Mouse (Mus musculus) ovary, postnatal 36 days (tissue): ENCODE measurements at regions not wholly inside any gene's neighbourhood (a gene's known extent, or its start where the extent isn't known, plus 50 kb on each side); places are given as distances from the start of the nearest gene placed in this dataset.

Experiments used
- DNase-seq: peaks from one replicate; pipeline ENCODE4 v3.0.0; 2022; ENCODE audit warnings: low spot score, mixed read lengths

- no peak for DNase-seq
Measured at GRCm38 (mm10) chr19:53476768-53477547, 52.0 kb upstream of the Dusp5 start.

- no peak for DNase-seq
Measured at GRCm38 (mm10) chr19:53469256-53469655, 59.7 kb upstream of the Dusp5 start.

DNA sequence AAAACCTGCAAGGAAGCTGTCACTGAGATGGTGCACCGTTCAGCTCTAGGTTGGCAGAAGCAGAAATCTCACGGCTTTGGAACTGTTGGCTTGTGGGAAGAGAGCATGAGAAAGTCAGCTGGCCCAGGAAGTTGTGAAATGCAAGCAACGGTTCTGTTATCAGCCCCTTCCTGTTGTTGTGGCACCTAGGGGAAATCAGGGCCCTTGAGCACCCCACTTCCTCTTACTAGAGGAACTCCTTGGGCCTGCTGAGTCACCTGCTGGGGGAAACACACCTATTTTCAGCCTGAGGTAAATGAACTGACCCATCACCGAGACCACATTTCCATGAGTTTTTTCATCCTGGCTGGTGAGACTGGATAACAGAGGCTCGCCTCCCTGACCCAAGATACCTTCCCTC, 64.2 kb upstream of the Dusp5 start:
- no peak for DNase-seq

GRCm38 (mm10) chr19:53464135-53464534, 64.8 kb upstream of the Dusp5 start:
- no peak for DNase-seq

GRCm38 (mm10) chr19:53461025-53462015, 67.6 kb upstream of the Dusp5 start:
- no peak for DNase-seq

DNA sequence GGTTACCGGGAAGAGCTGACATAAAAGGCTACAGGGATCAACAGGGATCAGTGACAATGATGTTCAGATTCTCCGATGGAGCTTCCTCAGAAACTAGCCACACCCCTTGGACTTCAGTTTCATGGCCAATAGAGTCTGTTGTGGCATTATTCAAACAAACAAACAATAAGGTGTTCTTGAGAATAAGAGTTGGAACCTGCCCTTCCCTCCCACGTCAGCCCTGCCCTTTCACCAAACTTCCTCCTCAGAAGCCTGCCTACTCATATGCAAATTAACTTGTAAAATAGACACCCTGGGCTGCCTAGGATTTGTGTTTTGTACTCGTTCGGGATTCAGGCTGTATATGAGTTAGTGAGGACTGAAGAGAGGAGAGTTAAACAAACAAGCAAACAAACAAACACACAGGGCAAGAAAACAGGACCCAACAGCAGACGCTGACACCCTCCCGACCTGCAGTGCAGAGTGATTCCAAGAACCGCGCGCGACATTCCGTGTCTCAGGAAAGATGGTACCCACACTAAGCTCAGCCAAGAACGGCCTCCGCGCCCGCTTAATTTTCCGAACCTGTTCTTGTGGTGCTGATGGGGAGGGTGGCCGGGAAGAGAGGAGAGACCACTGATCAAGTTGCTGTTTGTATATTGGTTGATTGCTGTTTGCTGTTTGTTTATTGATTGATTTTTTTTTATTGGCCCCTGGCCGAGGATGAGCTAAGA, 68.4 kb upstream of the Dusp5 start:
- DNase-seq: no peak

DNA sequence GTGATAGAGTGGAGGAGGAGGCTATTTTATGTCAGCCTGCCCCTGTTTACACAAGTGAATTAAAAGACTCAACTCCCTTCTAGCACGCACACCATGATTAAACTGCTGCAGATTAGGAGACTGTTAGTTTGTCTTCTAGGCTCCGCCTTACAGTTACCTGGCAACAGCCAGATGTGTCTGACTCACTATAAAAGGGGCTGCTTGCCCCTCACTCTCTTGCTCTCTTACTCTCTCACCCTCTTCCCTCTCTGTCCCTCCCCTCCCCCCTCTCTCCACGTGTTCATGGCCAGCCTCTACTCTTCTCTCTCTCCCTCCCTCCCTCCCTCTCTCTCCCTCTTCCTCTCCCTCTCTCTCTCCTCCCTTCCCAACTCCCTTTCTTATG, 69.0 kb upstream of the Smndc1 start:
- no peak for DNase-seq

DNA sequence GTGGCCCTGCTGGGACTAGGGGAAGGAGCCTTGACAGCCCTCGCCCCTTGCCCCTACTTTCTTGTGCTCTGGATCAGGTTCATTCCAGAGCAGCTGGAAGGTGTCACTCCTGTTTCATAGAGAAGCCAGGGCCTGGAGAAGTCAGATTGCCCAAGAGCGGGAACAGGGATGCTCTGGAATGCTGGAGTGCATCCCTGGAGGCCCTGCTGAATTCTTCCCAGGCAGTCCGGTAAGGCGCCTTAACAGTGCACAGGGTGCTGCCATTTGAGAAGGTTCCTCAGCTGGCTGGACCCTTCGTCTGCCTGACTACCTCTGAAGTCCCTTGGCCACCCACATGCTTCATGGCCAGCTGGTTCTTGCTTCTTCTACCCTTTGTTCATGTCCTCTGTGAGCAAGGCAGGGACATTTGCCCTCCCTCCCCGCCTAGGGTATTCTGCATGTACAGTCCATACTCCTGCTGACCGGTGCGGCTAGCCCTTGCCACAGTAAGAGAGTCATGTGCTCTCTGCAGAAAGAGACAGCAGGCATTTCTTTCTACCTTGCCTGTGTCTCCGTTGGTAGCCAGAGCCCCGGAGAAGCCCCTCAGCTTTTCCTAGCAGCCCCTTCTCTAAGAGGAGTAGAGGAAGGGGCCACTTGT, 68.5 kb upstream of the Smndc1 start:
- no peak for DNase-seq

DNA sequence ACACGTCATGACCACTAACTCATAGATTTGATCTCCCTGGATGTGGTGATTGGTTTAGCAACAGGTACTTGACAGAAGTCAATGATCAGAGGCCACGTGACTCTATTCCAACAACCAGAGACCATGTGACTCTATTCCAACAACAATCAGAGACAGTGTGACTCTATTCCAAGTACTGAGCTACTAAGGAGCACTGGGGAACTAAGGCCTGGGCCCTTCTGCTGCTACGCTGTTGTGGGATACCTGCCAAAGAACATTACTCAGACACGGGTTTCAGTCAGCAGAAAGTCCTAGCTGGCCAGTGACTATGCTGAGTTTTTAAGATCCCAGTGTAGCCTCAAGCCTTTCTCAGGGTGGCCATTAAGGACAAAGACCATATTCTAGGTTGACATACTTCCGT, 66.3 kb upstream of the Smndc1 start:
- DNase-seq: no peak

GRCm38 (mm10) chr19:53454571-53454970, 64.2 kb upstream of the Smndc1 start:
- no peak for DNase-seq

GRCm38 (mm10) chr19:53454059-53454458, 63.7 kb upstream of the Smndc1 start:
- DNase-seq: no peak

DNA sequence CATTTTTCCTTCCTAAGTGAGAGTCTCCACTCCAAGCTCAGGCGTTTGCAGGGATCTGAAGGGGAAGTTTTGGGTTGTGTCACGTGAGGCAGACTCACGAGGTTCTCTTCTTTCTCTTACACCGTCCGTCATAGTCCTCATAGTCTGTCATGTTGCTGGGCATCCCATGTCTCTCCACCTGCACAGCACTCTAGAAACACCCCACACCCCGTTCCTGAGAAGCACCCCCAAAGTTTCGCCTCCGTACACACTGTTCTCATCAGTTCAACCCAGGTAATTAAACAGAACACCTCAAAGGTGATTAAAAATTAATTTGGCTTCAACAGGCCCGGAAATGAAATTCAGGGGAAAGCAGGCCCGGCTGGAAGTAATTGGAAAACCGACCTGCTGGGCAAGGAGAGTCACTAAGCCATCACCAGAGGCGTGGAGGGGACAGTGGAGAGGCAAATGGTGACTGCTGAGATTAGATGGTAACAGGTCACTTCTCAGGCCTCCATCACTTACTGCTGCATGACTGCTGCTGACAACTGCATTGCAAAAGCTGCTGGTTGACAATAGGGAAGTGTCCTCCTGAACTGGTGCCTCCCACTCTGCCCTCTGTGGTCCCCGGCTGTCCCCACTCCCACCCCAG, 63.1 kb upstream of the Smndc1 start:
- no peak for DNase-seq

- DNase-seq: no peak
Measured at GRCm38 (mm10) chr19:53452360-53452759, 62.0 kb upstream of the Smndc1 start.

DNA sequence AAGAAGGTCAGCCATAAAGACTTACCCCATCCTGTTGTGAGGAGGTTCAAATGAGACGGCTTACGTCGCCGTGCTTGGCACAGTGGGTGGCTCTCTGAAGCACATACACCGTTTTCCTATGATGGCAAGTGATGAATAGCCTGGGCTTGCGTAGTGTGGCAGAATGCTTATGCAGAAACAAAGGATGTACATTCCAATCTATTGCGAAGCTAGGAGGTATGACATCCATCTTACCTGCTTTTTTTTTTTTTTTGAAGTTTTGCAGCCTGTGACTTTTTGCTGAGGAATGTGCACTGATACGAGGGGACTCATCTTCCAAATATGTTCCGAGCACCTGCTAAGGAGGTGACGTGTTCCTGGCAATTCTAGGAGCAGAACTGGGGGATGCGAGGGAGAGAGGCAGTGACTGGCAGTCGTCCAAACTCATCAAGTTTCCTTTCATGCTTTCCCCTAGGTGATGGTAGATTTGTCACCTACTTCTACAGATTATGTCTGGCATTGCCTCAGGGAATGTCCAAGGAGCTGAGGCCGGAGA, 61.1 kb upstream of the Smndc1 start:
- no peak for DNase-seq

DNA sequence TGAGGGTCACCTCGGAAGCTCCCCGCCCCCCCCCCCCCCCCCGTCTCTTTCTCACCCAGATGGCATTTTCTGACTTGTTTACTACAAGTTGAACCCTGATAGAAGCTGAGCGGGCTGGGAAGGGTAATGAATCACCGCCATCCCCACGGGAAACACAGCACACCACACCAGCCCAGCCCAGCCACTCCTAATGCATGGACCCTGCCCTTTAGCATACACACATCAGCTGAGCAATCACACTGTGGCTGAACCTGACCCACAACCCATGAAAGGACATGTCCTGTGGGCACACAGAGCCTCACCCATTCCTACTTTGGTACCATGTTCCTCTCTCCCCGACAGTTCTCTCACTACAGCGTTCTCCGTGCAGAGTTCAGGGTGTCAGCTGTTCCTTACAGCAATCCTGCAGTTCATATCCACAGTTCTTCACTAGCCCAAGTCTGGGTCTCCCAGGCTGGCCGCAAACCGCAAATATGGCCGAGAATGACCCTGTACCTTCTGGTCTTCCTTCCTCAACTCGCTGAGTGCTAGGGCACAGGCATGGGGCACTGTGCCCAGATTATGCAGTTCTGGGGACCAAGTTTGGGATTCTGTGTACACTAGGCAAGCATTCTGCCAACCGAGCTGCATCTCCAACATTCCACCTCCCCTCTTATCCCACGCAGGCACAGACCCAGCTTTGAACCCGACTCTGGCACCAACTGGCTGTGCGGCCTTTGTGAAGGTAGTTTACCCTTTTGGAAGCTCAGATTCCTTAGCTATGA, 60.4 kb upstream of the Smndc1 start:
- DNase-seq: no peak

DNA sequence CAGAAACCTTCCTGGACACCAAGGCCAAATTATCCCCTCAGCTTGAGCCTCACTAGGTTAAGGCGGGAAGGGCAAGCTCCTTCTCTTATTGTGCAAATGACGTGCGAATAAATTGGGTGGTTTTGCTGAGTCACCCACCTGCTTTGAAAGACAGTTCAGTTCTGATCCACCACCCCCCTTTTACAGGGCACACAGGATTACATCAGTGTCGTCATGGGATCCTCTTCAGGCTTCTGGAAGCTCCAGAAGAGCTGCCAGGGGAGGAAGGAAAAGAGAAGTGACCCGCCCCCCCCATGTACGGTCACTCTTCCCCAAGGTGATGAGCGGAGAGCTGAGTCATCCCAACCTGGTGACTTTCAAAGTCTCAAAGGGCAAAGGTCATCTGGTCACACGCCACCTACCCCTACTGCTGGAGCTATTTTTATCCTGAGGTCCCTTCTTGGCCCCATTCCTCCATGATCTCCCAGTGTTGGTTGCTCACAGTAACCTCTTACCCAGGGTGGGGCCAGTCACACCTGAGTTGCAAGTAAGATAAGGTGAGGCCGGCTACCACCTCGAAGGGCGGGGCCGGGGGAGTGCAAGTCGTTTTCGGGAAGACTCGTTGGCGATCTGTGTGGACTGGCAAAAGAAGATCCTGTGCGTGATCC, 58.9 kb upstream of the Smndc1 start:
- no peak for DNase-seq

DNA sequence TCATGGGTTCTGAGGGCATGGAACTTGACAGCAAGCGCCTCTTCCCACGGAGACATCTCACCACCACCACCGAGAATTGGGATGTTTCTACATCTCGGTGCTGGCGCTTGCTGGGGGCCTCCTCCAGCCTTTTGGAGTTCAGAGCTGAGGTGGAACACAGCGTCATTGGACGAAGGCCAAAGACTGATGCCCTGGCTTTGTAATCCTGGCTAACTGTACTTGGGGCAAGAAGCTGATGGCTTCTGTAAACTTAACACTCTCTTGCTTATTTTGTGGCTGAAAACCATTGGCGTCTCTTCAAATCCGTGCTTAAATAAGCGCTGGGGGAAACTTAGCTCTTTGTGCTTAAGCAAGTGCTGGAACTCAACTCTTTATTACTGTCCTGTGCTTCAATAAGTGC, 57.8 kb upstream of the Smndc1 start:
- DNase-seq: no peak

DNA sequence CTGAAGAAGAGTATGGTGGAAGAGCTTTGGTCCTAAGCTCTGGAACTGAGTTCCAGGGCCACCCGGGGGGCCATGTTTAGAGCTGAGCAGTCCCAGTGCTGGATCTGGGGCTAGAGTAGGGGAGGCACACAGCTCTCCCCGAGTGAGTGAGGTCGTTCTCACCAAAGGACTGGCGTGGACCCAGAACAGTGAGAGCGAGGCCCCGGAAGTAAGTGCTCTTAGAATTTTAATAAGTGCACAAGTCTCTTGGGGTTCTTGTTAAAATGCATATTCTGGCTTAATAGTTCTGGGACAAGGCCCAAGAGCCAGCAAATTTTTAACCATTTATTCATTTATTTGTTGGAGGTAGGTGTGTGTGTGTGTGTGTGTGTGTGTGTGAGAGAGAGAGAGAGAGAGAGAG, 57.4 kb upstream of the Smndc1 start:
- DNase-seq: no peak

- no peak for DNase-seq
Measured at GRCm38 (mm10) chr19:53446216-53446615, 55.8 kb upstream of the Smndc1 start.

- DNase-seq: no peak
Measured at GRCm38 (mm10) chr19:53444646-53445045, 54.3 kb upstream of the Smndc1 start.
